ENCODE assay signal across 13 mouse cellular contexts in genomic region chr14:55720666-55721065, GRCm38 (mm10). TPM values are rescaled to one million over a fixed set of nuclear protein-coding genes. Genes with fewer than 3 reads are reported as not detected.
DNase-seq lines count a peak whose midpoint lies in the region; ATAC-seq and TF ChIP-seq lines count a peak whose summit lies in the region.
"Had no signal": no experiment of that assay in that cellular context is flagged by ENCODE, and none has a peak within 500 bp of the region (broad histone marks: within the 10 kb centered on the region; RNA-seq: fewer than 3 reads in every experiment).

No protein-coding gene starts in this region.

- no peak for DNase-seq in hindbrain, embryonic 11.5 days (ENCODE audit: low spot score)
- DNase-seq in midbrain, postnatal 0 days (ENCODE audit: low spot score), result no peak
- DNase-seq in lung, postnatal 25 days (ENCODE audit: low spot score), result no peak
- no peak for DNase-seq in embryo, embryonic 10.5 days (ENCODE audit: low spot score)
- DNase-seq: adrenal gland, postnatal 36 days; lung, postnatal 4 days; right cerebral cortex, adult 18-20 months; thymus, postnatal 25 days had no signal

- TF ChIP-seq CTCF in midbrain, postnatal 0 days (IDR thresholded peaks at IDR 0.05), result no peak

- ATAC-seq in hindbrain, embryonic 12.5 days (ENCODE audit: low FRiP score), result no peak
- no peak for ATAC-seq in hindbrain, embryonic 11.5 days (ENCODE audit: low FRiP score)
- ATAC-seq in midbrain, embryonic 15.5 days (replicated peaks), result no peak
- ATAC-seq in midbrain, postnatal 0 days (ENCODE audit: low FRiP score), result no peak
- no peak for ATAC-seq in liver, embryonic 12.5 days
- ATAC-seq in cerebellum, adult (ENCODE audit: insufficient number of reproducible peaks, low FRiP score, low TSS enrichment), result no peak

- H3K27ac ChIP-seq in hindbrain, embryonic 12.5 days, result no peak overlapping the region
- no peak overlapping the region for H3K27ac ChIP-seq in hindbrain, embryonic 11.5 days (ENCODE audit: low read depth, low read length)
- no peak overlapping the region for H3K27ac ChIP-seq in midbrain, embryonic 15.5 days
- no peak overlapping the region for H3K27ac ChIP-seq in midbrain, postnatal 0 days (ENCODE audit: low read depth, low read length)
- peak overlapping the region; percentile 86; the same call in 1 of the 2 replicates for H3K27ac ChIP-seq in liver, embryonic 12.5 days

- H3K27me3 ChIP-seq in hindbrain, embryonic 12.5 days, result no peaks in the 10 kb centered on the region
- H3K27me3 ChIP-seq in hindbrain, embryonic 11.5 days (ENCODE audit: control insufficient read depth, insufficient read depth, low read length), result no peaks in the 10 kb centered on the region
- no peaks in the 10 kb centered on the region for H3K27me3 ChIP-seq in midbrain, embryonic 15.5 days (replicated peaks)
- H3K27me3 ChIP-seq in midbrain, postnatal 0 days (ENCODE audit: insufficient read depth, low read length), result no peaks in the 10 kb centered on the region
- no peaks in the 10 kb centered on the region for H3K27me3 ChIP-seq in liver, embryonic 12.5 days (replicated peaks)
- H3K27me3 ChIP-seq: heart, embryonic 12.5 days had no signal

- no peak overlapping the region for H3K9ac ChIP-seq in hindbrain, embryonic 12.5 days
- no peak overlapping the region for H3K9ac ChIP-seq in hindbrain, embryonic 11.5 days (ENCODE audit: low read depth, low read length)
- 0 out of 2 replicates have a peak overlapping the region, but pooled peaks have one; percentile 14 for H3K9ac ChIP-seq in midbrain, embryonic 15.5 days
- H3K9ac ChIP-seq in midbrain, postnatal 0 days (replicated peaks; ENCODE audit: low read length, poor library complexity, severe bottlenecking), result no peak overlapping the region
- 0 out of 2 replicates have a peak overlapping the region, but pooled peaks have one; percentile 80 for H3K9ac ChIP-seq in liver, embryonic 12.5 days

- H3K36me3 ChIP-seq in hindbrain, embryonic 12.5 days, result peaks cover 36% of the 10 kb centered on the region
- H3K36me3 ChIP-seq in hindbrain, embryonic 11.5 days (ENCODE audit: control insufficient read depth, insufficient read depth, low read length), result 0 out of 2 replicates have a peak, but pooled peaks cover 2% of the 10 kb centered on the region
- H3K36me3 ChIP-seq in midbrain, embryonic 15.5 days (replicated peaks), result no peaks in the 10 kb centered on the region; the same call in 1 of the 2 replicates
- peaks cover 31% of the 10 kb centered on the region for H3K36me3 ChIP-seq in midbrain, postnatal 0 days (ENCODE audit: insufficient read depth, low read length)
- H3K36me3 ChIP-seq in liver, embryonic 12.5 days, result peaks cover 44% of the 10 kb centered on the region

- 92% methylated on average over 12 of the region's 12 CpGs for WGBS in hindbrain, embryonic 12.5 days
- WGBS in hindbrain, embryonic 11.5 days, result 94% methylated on average over 12 of the region's 12 CpGs
- WGBS in midbrain, embryonic 15.5 days, result 93% methylated on average over 12 of the region's 12 CpGs
- 93% methylated on average over 12 of the region's 12 CpGs for WGBS in midbrain, postnatal 0 days
- WGBS in liver, embryonic 12.5 days (ENCODE audit: insufficient replicate concordance), result 91% methylated on average over 12 of the region's 12 CpGs

- 0 out of 2 replicates have a peak, but pooled peaks cover 13% of the 10 kb centered on the region for H3K4me1 ChIP-seq in hindbrain, embryonic 12.5 days
- H3K4me1 ChIP-seq in hindbrain, embryonic 11.5 days (replicated peaks; ENCODE audit: control insufficient read depth, insufficient read depth, low read length), result no peaks in the 10 kb centered on the region
- peaks cover 13% of the 10 kb centered on the region for H3K4me1 ChIP-seq in midbrain, embryonic 15.5 days
- peaks cover 5% of the 10 kb centered on the region; the same call in 1 of the 2 replicates for H3K4me1 ChIP-seq in midbrain, postnatal 0 days (ENCODE audit: insufficient read depth, low read length)
- H3K4me1 ChIP-seq in liver, embryonic 12.5 days, result peaks cover 48% of the 10 kb centered on the region

- H3K4me2 ChIP-seq in hindbrain, embryonic 12.5 days (replicated peaks), result peak overlapping the region; percentile 54; the same call in 1 of the 2 replicates
- H3K4me2 ChIP-seq in hindbrain, embryonic 11.5 days (replicated peaks; ENCODE audit: low read depth, low read length), result no peak overlapping the region
- peak overlapping the region; percentile 52; the same call in 1 of the 2 replicates for H3K4me2 ChIP-seq in midbrain, embryonic 15.5 days
- H3K4me2 ChIP-seq in midbrain, postnatal 0 days (ENCODE audit: low read depth, low read length, poor library complexity, severe bottlenecking), result no peak overlapping the region
- H3K4me2 ChIP-seq in liver, embryonic 12.5 days, result peak overlapping the region; percentile 88

- no peaks in the 10 kb centered on the region for H3K9me3 ChIP-seq in hindbrain, embryonic 12.5 days (replicated peaks)
- no peaks in the 10 kb centered on the region for H3K9me3 ChIP-seq in hindbrain, embryonic 11.5 days (ENCODE audit: control insufficient read depth, low read length)
- H3K9me3 ChIP-seq in midbrain, embryonic 15.5 days, result no peaks in the 10 kb centered on the region
- no peaks in the 10 kb centered on the region for H3K9me3 ChIP-seq in midbrain, postnatal 0 days (ENCODE audit: low read length)
- H3K9me3 ChIP-seq in liver, embryonic 12.5 days (replicated peaks), result no peaks in the 10 kb centered on the region
- H3K9me3 ChIP-seq: heart, embryonic 12.5 days had no signal

- H3K4me3 ChIP-seq in hindbrain, embryonic 12.5 days, result 0 out of 2 replicates have a peak overlapping the region, but pooled peaks have one; percentile 79
- H3K4me3 ChIP-seq in hindbrain, embryonic 11.5 days (ENCODE audit: low read depth, low read length), result no peak overlapping the region
- no peak overlapping the region; the same call in 1 of the 2 replicates for H3K4me3 ChIP-seq in midbrain, embryonic 15.5 days
- no peak overlapping the region for H3K4me3 ChIP-seq in midbrain, postnatal 0 days (ENCODE audit: low read depth, low read length)
- peak overlapping the region; percentile 83 for H3K4me3 ChIP-seq in liver, embryonic 12.5 days

RNA-seq across cellular contexts. Expression of gene Rabggta, which starts 1.4 kb away (rescaled TPM):
- polyA plus RNA-seq in hindbrain, embryonic 12.5 days (2016; fragmentation: Nextera tagmentation; extraction: Ambion mirVana), result 36.6 and 38.1 TPM in 2 replicates
- polyA plus RNA-seq in hindbrain, embryonic 11.5 days (2014; fragmentation: Nextera tagmentation; extraction: Ambion mirVana), result 25.3 and 27.4 TPM in 2 replicates
- 56.7 and 61.4 TPM in 2 replicates for polyA plus RNA-seq in midbrain, embryonic 15.5 days (2015; fragmentation: Nextera tagmentation; extraction: Ambion mirVana)
- 75.1 and 94.5 TPM in 2 replicates for total RNA-seq in midbrain, postnatal 0 days (2014; rRNA removed)
- 61.9 and 62.6 TPM in 2 replicates for polyA plus RNA-seq in midbrain, postnatal 0 days (2015; fragmentation: Nextera tagmentation; extraction: Ambion mirVana)
- polyA plus RNA-seq in liver, embryonic 12.5 days (2016; fragmentation: Nextera tagmentation; extraction: Ambion mirVana), result 18.3 and 18.9 TPM in 2 replicates

RNA-seq across cellular contexts. Expression of gene Tgm1, which starts 6.9 kb away (rescaled TPM):
- 0.48 and 0.90 TPM in 2 replicates for polyA plus RNA-seq in hindbrain, embryonic 12.5 days (2016; fragmentation: Nextera tagmentation; extraction: Ambion mirVana)
- 0.36 and 0.49 TPM in 2 replicates for polyA plus RNA-seq in hindbrain, embryonic 11.5 days (2014; fragmentation: Nextera tagmentation; extraction: Ambion mirVana)
- polyA plus RNA-seq in midbrain, embryonic 15.5 days (2015; fragmentation: Nextera tagmentation; extraction: Ambion mirVana), result 0.20 and 0.27 TPM in 2 replicates
- total RNA-seq in midbrain, postnatal 0 days (2014; rRNA removed), result 0.16 and 0.38 TPM in 2 replicates
- polyA plus RNA-seq in midbrain, postnatal 0 days (2015; fragmentation: Nextera tagmentation; extraction: Ambion mirVana), result 0.14 and 0.18 TPM in 2 replicates
- polyA plus RNA-seq in liver, embryonic 12.5 days (2016; fragmentation: Nextera tagmentation; extraction: Ambion mirVana), result 1.6 and 2.1 TPM in 2 replicates

RNA-seq across cellular contexts. Expression of gene Dhrs1, which starts 24.8 kb away (rescaled TPM):
- polyA plus RNA-seq in hindbrain, embryonic 12.5 days (2016; fragmentation: Nextera tagmentation; extraction: Ambion mirVana), result 73.2 and 75.0 TPM in 2 replicates
- polyA plus RNA-seq in hindbrain, embryonic 11.5 days (2014; fragmentation: Nextera tagmentation; extraction: Ambion mirVana), result 68.6 and 72.1 TPM in 2 replicates
- 61.6 and 68.7 TPM in 2 replicates for polyA plus RNA-seq in midbrain, embryonic 15.5 days (2015; fragmentation: Nextera tagmentation; extraction: Ambion mirVana)
- 75.1 and 94.0 TPM in 2 replicates for total RNA-seq in midbrain, postnatal 0 days (2014; rRNA removed)
- 72.0 and 73.3 TPM in 2 replicates for polyA plus RNA-seq in midbrain, postnatal 0 days (2015; fragmentation: Nextera tagmentation; extraction: Ambion mirVana)
- polyA plus RNA-seq in liver, embryonic 12.5 days (2016; fragmentation: Nextera tagmentation; extraction: Ambion mirVana), result 34.3 and 35.2 TPM in 2 replicates

RNA-seq across cellular contexts. Expression of gene Nop9, which starts 24.8 kb away (rescaled TPM):
- polyA plus RNA-seq in hindbrain, embryonic 12.5 days (2016; fragmentation: Nextera tagmentation; extraction: Ambion mirVana), result 42.0 and 47.5 TPM in 2 replicates
- polyA plus RNA-seq in hindbrain, embryonic 11.5 days (2014; fragmentation: Nextera tagmentation; extraction: Ambion mirVana), result 47.0 and 47.6 TPM in 2 replicates
- 28.7 and 31.8 TPM in 2 replicates for polyA plus RNA-seq in midbrain, embryonic 15.5 days (2015; fragmentation: Nextera tagmentation; extraction: Ambion mirVana)
- total RNA-seq in midbrain, postnatal 0 days (2014; rRNA removed), result 22.0 and 30.4 TPM in 2 replicates
- 17.3 and 17.8 TPM in 2 replicates for polyA plus RNA-seq in midbrain, postnatal 0 days (2015; fragmentation: Nextera tagmentation; extraction: Ambion mirVana)
- polyA plus RNA-seq in liver, embryonic 12.5 days (2016; fragmentation: Nextera tagmentation; extraction: Ambion mirVana), result 56.0 and 59.4 TPM in 2 replicates

RNA-seq across cellular contexts. Expression of gene Cideb, which starts 37.6 kb away (rescaled TPM):
- polyA plus RNA-seq in hindbrain, embryonic 12.5 days (2016; fragmentation: Nextera tagmentation; extraction: Ambion mirVana), result 0.36 and 0.56 TPM in 2 replicates
- 0.33 TPM in 1 of 2 replicates, not detected in the other for polyA plus RNA-seq in hindbrain, embryonic 11.5 days (2014; fragmentation: Nextera tagmentation; extraction: Ambion mirVana)
- polyA plus RNA-seq in midbrain, embryonic 15.5 days (2015; fragmentation: Nextera tagmentation; extraction: Ambion mirVana), result 0.25 and 0.66 TPM in 2 replicates
- total RNA-seq in midbrain, postnatal 0 days (2014; rRNA removed), result 0.66 and 2.6 TPM in 2 replicates
- 0.25 and 1.1 TPM in 2 replicates for polyA plus RNA-seq in midbrain, postnatal 0 days (2015; fragmentation: Nextera tagmentation; extraction: Ambion mirVana)
- 10.7 and 11.2 TPM in 2 replicates for polyA plus RNA-seq in liver, embryonic 12.5 days (2016; fragmentation: Nextera tagmentation; extraction: Ambion mirVana)

Comparison
In these comparisons a context has a peak if more than half of its experiments do, and no peak if none do; other contexts are left out.
1. H3K4me2 ChIP-seq: peak in hindbrain, embryonic 12.5 days (single experiment), midbrain, embryonic 15.5 days (single experiment) and liver, embryonic 12.5 days (single experiment); none in hindbrain, embryonic 11.5 days (single experiment) and midbrain, postnatal 0 days (single experiment).
2. H3K4me3 ChIP-seq: peak in hindbrain, embryonic 12.5 days (single experiment) and liver, embryonic 12.5 days (single experiment); none in hindbrain, embryonic 11.5 days (single experiment), midbrain, embryonic 15.5 days (single experiment) and midbrain, postnatal 0 days (single experiment).
3. H3K9ac ChIP-seq: peak in midbrain, embryonic 15.5 days (single experiment) and liver, embryonic 12.5 days (single experiment); none in hindbrain, embryonic 12.5 days (single experiment), hindbrain, embryonic 11.5 days (single experiment) and midbrain, postnatal 0 days (single experiment).